Mouse (Mus musculus): ENCODE data around the gene Plekhh3. TPM values are rescaled to one million over a fixed set of nuclear protein-coding genes. Genes with fewer than 3 reads are reported as not detected.
"Not testable (repeated sequence)": the region's sequence is repeated elsewhere in the genome, so short reads cannot be mapped to it uniquely, and the experiment has no call there.

Plekhh3 gene
- polyA plus RNA-seq, 1 experiment, result 2.3 TPM

- Histone ChIP-seq H3K4me1 (peaks cover 40% of the 10 kb centered on the region), H3K27me3 (replicated peaks) (peaks cover 89% of the 10 kb centered on the region), H3K4me3 (replicated peaks) (peak overlapping the region; percentile 10), H3K36me3 (replicated peaks; ENCODE audit: low read length) (no peaks in the 10 kb centered on the region), H3K9me3 (no peaks in the 10 kb centered on the region)
- TF ChIP-seq FLI1 (IDR thresholded peaks at IDR 0.05; ENCODE audit: low read length) (no peak), GATA1 (IDR thresholded peaks at IDR 0.05; ENCODE audit: borderline replicate concordance, low read length) (no peak)
These were observed 6.2 kb downstream of the Plekhh3 start for GRCm38 (mm10) chr11:101164677-101165580.

- H3K9me3 ChIP-seq, result no peaks in the 10 kb centered on the region
- TF ChIP-seq GATA1 (IDR thresholded peaks at IDR 0.05; ENCODE audit: borderline replicate concordance, low read length) (no peak), FLI1 (IDR thresholded peaks at IDR 0.05; ENCODE audit: low read length) (no peak)
- H3K27me3 ChIP-seq (replicated peaks), result peaks cover 89% of the 10 kb centered on the region
- H3K36me3 ChIP-seq (replicated peaks; ENCODE audit: low read length), result no peaks in the 10 kb centered on the region
- H3K4me1 ChIP-seq, result peaks cover 37% of the 10 kb centered on the region
- H3K4me3 ChIP-seq (replicated peaks), result peak overlapping the region; percentile 23
These were observed 6.8 kb downstream of the Plekhh3 start for GRCm38 (mm10) chr11:101164351-101164665.

- Histone ChIP-seq H3K36me3 (replicated peaks; ENCODE audit: low read length) (no peaks in the 10 kb centered on the region), H3K4me3 (replicated peaks) (peak overlapping the region; percentile 78), H3K9me3 (peaks cover 4% of the 10 kb centered on the region), H3K27me3 (replicated peaks) (peaks cover 89% of the 10 kb centered on the region), H3K4me1 (peaks cover 37% of the 10 kb centered on the region)
- TF ChIP-seq GATA1 (IDR thresholded peaks at IDR 0.05; ENCODE audit: borderline replicate concordance, low read length), result no peak
These were observed 7.4 kb downstream of the Plekhh3 start for GRCm38 (mm10) chr11:101163476-101164350.

GRCm38 (mm10) chr11:101162772-101163171, 8.4 kb downstream of the Plekhh3 start:
- H3K9me3 ChIP-seq, result peaks cover 7% of the 10 kb centered on the region
- H3K27me3 ChIP-seq (replicated peaks), result peaks cover 88% of the 10 kb centered on the region
- peaks cover 34% of the 10 kb centered on the region for H3K4me1 ChIP-seq
- H3K4me3 ChIP-seq (replicated peaks), result no peak overlapping the region
- TF ChIP-seq GATA1 (IDR thresholded peaks at IDR 0.05; ENCODE audit: borderline replicate concordance, low read length) (no peak), FLI1 (IDR thresholded peaks at IDR 0.05; ENCODE audit: low read length) (no peak)
- H3K36me3 ChIP-seq (replicated peaks; ENCODE audit: low read length), result no peaks in the 10 kb centered on the region

GRCm38 (mm10) chr11:101162301-101162700, 8.8 kb downstream of the Plekhh3 start:
- TF ChIP-seq GATA1 (IDR thresholded peaks at IDR 0.05; ENCODE audit: borderline replicate concordance, low read length) (no peak), FLI1 (IDR thresholded peaks at IDR 0.05; ENCODE audit: low read length) (no peak)
- H3K9me3 ChIP-seq, result peaks cover 7% of the 10 kb centered on the region
- H3K36me3 ChIP-seq (replicated peaks; ENCODE audit: low read length), result no peaks in the 10 kb centered on the region
- H3K27me3 ChIP-seq (replicated peaks), result peaks cover 88% of the 10 kb centered on the region
- no peak overlapping the region for H3K4me3 ChIP-seq (replicated peaks)
- peaks cover 29% of the 10 kb centered on the region for H3K4me1 ChIP-seq

GRCm38 (mm10) chr11:101161551-101161950, 9.6 kb downstream of the Plekhh3 start:
- H3K9me3 ChIP-seq, result peaks cover 7% of the 10 kb centered on the region
- no peak overlapping the region for H3K4me3 ChIP-seq (replicated peaks)
- peaks cover 85% of the 10 kb centered on the region for H3K27me3 ChIP-seq (replicated peaks)
- H3K36me3 ChIP-seq (replicated peaks; ENCODE audit: low read length), result no peaks in the 10 kb centered on the region
- TF ChIP-seq GATA1 (IDR thresholded peaks at IDR 0.05; ENCODE audit: borderline replicate concordance, low read length) (no peak), FLI1 (IDR thresholded peaks at IDR 0.05; ENCODE audit: low read length) (no peak)
- peaks cover 28% of the 10 kb centered on the region for H3K4me1 ChIP-seq

- peaks cover 85% of the 10 kb centered on the region for H3K27me3 ChIP-seq (replicated peaks)
- not testable (repeated sequence) for H3K36me3 ChIP-seq (replicated peaks; ENCODE audit: low read length)
These were observed 10.1 kb downstream of the Plekhh3 start for GRCm38 (mm10) chr11:101160981-101161505.

GRCm38 (mm10) chr11:101160151-101160550, 11.0 kb downstream of the Plekhh3 start:
- H3K27me3 ChIP-seq (replicated peaks), result peaks cover 85% of the 10 kb centered on the region
- H3K4me1 ChIP-seq, result peaks cover 33% of the 10 kb centered on the region
- H3K36me3 ChIP-seq (replicated peaks; ENCODE audit: low read length); H3K4me3 ChIP-seq (replicated peaks); H3K9me3 ChIP-seq: not testable (repeated sequence)

More at GRCm38 (mm10) chr11:101160981-101161505, 10.1 kb downstream of the Plekhh3 start:
- H3K9me3 ChIP-seq; H3K4me3 ChIP-seq (replicated peaks): not testable (repeated sequence)
- H3K4me1 ChIP-seq, result peaks cover 30% of the 10 kb centered on the region

GRCm38 (mm10) chr11:101155728-101156371, 15.3 kb downstream of the Plekhh3 start, which contains the start of gene Tubg2:
Gene Tubg2, plus strand, starts transcription at chr11:101155907.
- TF ChIP-seq FLI1 (IDR thresholded peaks at IDR 0.05; ENCODE audit: low read length) (no peak), GATA1 (IDR thresholded peaks at IDR 0.05; ENCODE audit: borderline replicate concordance, low read length) (no peak)

More at GRCm38 (mm10) chr11:101155728-101156371, 15.3 kb downstream of the Plekhh3 start, which contains the start of gene Tubg2:
- Histone ChIP-seq H3K9me3 (peaks cover 12% of the 10 kb centered on the region), H3K36me3 (replicated peaks; ENCODE audit: low read length) (no peaks in the 10 kb centered on the region), H3K4me1 (peaks cover 8% of the 10 kb centered on the region), H3K27me3 (replicated peaks) (peaks cover 54% of the 10 kb centered on the region), H3K4me3 (replicated peaks) (peak within 1 kb of the TSS; percentile 85)
